Mouse (Mus musculus) intestine, postnatal 0 days (tissue): ENCODE measurements at regions not wholly inside any gene's neighbourhood (a gene's known extent, or its start where the extent isn't known, plus 50 kb on each side); places are given as distances from the start of the nearest gene placed in this dataset.

Experiments
- ATAC-seq: fragments of 200-750 bp; cut with Nextera tagmentation; 2 replicates; pipeline ENCODE4 v1.8.0; 2017; ENCODE audit warnings: mild to moderate bottlenecking, moderate TSS enrichment, moderate library complexity
- H3K27ac ChIP-seq: fragments of 300-500 bp; sonication (generic); 2 replicates; pipeline ENCODE4 v1.5.1; 2014; ENCODE audit warnings: mild to moderate bottlenecking, low read depth, low read length, moderate library complexity
- H3K27me3 ChIP-seq: fragments of 300-500 bp; sonication (generic); replicated peaks from 2 replicates; pipeline ENCODE4 v1.6.1; 2014; ENCODE audit warnings: low read length, mixed read lengths; ENCODE audit not compliant: control insufficient read depth, insufficient read depth
- H3K36me3 ChIP-seq: fragments of 300-500 bp; sonication (generic); 2 replicates; pipeline ENCODE4 v1.6.1; 2014; ENCODE audit warnings: mild to moderate bottlenecking, moderate library complexity; ENCODE audit not compliant: control insufficient read depth, insufficient read depth
- H3K4me1 ChIP-seq: fragments of 300-500 bp; sonication (generic); replicated peaks from 2 replicates; pipeline ENCODE4 v1.6.1; 2014; ENCODE audit warnings: antibody characterized with exemption, low read length, mixed read lengths; ENCODE audit not compliant: control insufficient read depth, insufficient read depth
- H3K4me2 ChIP-seq: fragments of 300-500 bp; sonication (generic); replicated peaks from 2 replicates; pipeline ENCODE4 v1.6.1; 2014; ENCODE audit warnings: low read depth, mild to moderate bottlenecking, moderate library complexity
- H3K4me3 ChIP-seq: fragments of 300-500 bp; sonication (generic); 2 replicates; pipeline ENCODE4 v1.5.1; 2014; ENCODE audit warnings: low read depth, low read length
- H3K9ac ChIP-seq: fragments of 300-500 bp; sonication (generic); 2 replicates; pipeline ENCODE4 v1.6.1; 2014; ENCODE audit warnings: mild to moderate bottlenecking, low read depth, low read length
- H3K9me3 ChIP-seq: fragments of 300-500 bp; sonication (generic); 2 replicates; pipeline ENCODE4 v1.6.1; 2016; ENCODE audit warnings: mixed run types; ENCODE audit not compliant: control insufficient read depth
- CTCF ChIP-seq: sonication (generic); IDR thresholded peaks from 2 replicates; pipeline ENCODE4 v1.5.1; 2016; ENCODE audit warnings: low read depth, mild to moderate bottlenecking, control low read depth, antibody characterized with exemption, moderate library complexity
- WGBS: fragments of 180-500 bp; shearing (Covaris S2); extraction: QIAGEN DNeasy Blood & Tissue Kit; methylation state at CpG from one replicate; pipeline ENCODE4 v1.1.7; 2014; 5-methylcytosine and 5-hydroxymethylcytosine counted together

DNA sequence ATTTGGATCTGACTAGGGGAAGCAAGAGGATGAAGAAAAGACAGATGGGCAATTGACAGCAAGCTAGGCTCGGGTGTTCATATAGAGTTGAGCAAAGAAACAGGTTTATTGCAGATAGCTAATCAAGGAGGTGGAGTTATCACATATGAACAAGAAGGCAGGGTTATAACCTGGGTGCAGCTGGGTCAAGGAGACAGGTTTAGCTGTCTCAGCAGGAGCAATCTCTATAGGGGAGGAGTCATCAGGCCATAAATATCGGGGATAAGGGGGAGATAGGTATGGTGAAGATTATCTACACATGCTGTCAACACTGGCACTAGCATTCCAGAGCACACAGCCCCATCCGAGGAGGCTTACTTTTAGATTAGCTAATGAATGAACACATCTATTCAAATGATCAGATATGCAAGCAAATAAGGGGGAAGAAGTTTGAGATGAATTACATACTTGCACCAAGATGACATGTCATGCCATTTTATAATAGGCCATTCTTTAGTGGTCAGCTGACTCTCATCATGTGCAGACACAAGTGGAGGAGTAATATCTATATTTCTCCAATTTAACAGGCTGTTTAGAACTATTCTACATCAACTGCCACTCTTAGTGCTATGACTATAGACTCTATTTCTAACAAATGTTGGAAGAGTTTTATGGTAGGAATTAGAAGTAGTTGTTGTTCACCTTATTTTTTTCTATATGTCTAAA, 76.9 kb downstream of the Lhx9 start:
- H3K9me3 ChIP-seq: no peaks in the 10 kb centered on the region
- H3K4me3 ChIP-seq: no peak overlapping the region
- 35% methylated on average over 3 of the region's 3 CpGs for WGBS
- no peak overlapping the region for H3K4me2 ChIP-seq
- no peak overlapping the region for H3K27ac ChIP-seq
- H3K27me3 ChIP-seq: no peaks in the 10 kb centered on the region
- H3K36me3 ChIP-seq: no peaks in the 10 kb centered on the region
- no peak overlapping the region for H3K9ac ChIP-seq
- ATAC-seq: peak; percentile 56; the same call in 1 of the 2 replicates
- TF ChIP-seq CTCF: no peak
- H3K4me1 ChIP-seq: no peaks in the 10 kb centered on the region

DNA sequence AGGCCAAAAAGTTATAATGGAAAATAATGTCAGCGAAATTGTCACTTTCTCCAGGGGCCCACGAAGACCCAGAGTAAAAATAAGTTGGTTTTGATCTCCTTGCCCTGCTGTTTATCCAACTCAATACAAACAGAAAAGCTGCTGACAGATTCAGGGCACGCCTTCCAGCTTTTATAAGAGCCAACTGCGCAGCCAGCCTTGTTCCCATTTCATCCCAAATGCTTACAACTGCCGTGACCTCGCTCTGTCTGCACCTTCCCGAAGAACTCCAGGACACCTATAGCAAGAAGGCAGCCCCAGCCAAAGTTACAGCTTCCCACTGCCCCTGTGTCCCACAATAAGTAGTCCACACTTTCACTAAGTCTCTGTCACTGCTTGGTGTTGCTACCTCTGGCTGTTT, 85.5 kb downstream of the Lhx9 start:
- no peak for ATAC-seq
- Histone ChIP-seq H3K27ac (no peak overlapping the region), H3K27me3 (no peaks in the 10 kb centered on the region), H3K9me3 (no peaks in the 10 kb centered on the region), H3K4me1 (no peaks in the 10 kb centered on the region), H3K36me3 (no peaks in the 10 kb centered on the region), H3K9ac (no peak overlapping the region), H3K4me3 (no peak overlapping the region), H3K4me2 (no peak overlapping the region)
- TF ChIP-seq CTCF: no peak
- WGBS: 66% methylated on average over 7 of the region's 7 CpGs

DNA sequence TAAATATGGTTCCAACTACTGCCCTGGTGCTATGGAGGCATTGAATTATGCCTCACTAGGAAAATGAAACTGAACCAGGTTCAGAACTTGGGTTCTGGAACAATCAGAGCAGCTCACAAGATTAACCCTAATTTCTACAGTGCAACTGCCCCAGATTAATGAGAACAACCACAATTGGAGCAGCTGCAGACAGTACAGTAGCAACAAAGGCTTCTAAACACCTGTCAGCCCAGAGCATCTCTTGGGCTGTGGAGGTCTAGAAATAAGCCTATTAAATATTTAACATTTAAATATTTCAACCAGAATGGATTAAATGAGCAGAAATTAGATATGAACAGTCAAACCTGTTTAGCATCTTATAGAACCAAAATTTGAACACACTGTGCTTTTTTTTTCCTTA, 90.6 kb downstream of the Lhx9 start:
- H3K4me1 ChIP-seq: no peaks in the 10 kb centered on the region
- no peak for ATAC-seq
- no peaks in the 10 kb centered on the region for H3K36me3 ChIP-seq
- H3K4me3 ChIP-seq: no peak overlapping the region
- H3K27ac ChIP-seq: no peak overlapping the region
- H3K9ac ChIP-seq: no peak overlapping the region
- TF ChIP-seq CTCF: no peak
- no peaks in the 10 kb centered on the region for H3K9me3 ChIP-seq
- H3K27me3 ChIP-seq: no peaks in the 10 kb centered on the region
- no peak overlapping the region for H3K4me2 ChIP-seq

DNA sequence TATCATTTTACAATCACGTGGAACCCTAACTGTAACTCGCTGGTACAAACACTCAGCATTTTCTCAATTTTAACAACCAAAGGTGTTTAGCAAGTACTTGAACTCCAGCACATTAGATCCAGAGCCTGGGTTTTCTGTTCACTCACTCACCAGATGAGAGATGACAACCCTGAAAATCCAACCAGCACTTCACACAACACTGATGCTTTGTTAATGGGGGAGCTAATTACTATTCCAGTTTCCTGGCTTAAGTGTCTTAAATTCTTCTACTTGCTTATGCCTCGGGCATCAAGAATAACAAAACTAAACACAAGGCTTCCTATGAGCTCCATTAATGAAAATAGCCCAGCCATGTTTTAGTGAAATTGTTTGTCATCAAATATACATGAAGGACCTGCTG, 113.4 kb upstream of the Nek7 start:
- TF ChIP-seq CTCF: no peak
- Histone ChIP-seq H3K4me1 (no peaks in the 10 kb centered on the region), H3K4me2 (no peak overlapping the region), H3K27me3 (no peaks in the 10 kb centered on the region), H3K9ac (no peak overlapping the region), H3K4me3 (no peak overlapping the region), H3K36me3 (no peaks in the 10 kb centered on the region), H3K9me3 (no peaks in the 10 kb centered on the region), H3K27ac (no peak overlapping the region)
- no peak for ATAC-seq
- 81% methylated on average over 3 of the region's 3 CpGs for WGBS

DNA sequence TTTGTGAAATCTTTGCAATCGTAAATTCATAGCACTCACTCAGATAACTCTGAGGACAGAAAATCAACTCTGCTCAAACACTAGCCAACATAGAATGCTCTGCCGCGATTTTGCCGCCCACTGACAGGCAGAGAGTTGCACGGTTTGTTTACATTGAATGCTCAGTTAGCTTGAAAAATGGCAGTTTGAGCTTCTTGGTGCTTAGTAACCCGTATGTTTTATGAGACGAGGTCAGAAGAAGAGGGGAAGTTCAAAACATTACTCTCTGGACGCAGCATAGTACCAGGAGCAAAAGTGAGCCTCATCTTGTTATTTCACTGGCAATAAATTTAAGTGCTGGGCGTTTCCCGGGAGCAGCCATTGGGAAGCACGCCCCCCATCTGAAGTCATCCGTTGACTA, 111.1 kb upstream of the Nek7 start:
- no peaks in the 10 kb centered on the region for H3K27me3 ChIP-seq
- no peak overlapping the region for H3K9ac ChIP-seq
- 27% methylated on average over 12 of the region's 12 CpGs for WGBS
- H3K4me1 ChIP-seq: no peaks in the 10 kb centered on the region
- TF ChIP-seq CTCF: no peak
- no peak overlapping the region for H3K4me2 ChIP-seq
- no peaks in the 10 kb centered on the region for H3K9me3 ChIP-seq
- H3K36me3 ChIP-seq: no peaks in the 10 kb centered on the region
- no peak overlapping the region for H3K27ac ChIP-seq
- H3K4me3 ChIP-seq: no peak overlapping the region
- ATAC-seq: no peak

DNA sequence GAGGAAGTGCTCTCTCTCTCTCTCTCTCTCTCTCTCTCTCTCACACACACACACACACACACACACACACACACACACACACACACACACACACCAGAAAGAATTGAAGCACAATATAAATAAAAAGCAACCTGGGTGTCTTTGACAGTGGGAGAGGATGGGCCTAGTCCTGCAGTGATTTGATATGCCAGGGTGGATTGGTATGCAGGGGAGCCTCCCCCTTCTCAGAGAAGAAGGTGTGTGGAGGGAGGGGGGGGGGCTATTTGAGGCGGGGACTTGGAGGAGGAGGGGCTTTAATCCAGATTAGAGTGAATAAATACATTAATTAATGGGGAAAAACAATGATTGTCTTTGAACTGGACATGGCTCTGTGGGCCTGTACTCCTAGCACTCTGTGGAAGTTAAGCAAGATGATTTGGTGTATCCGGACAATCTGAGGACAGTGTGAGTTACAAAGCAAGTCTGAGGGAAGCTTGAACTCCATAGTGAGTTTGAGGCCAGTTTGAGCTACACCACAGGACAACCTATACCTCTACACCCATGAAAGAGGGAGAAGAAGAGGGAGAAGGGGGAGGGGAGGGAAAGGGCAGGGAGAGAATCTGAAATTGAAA, 109.3 kb upstream of the Nek7 start:
- Histone ChIP-seq H3K27me3 (no peaks in the 10 kb centered on the region), H3K27ac (no peak overlapping the region), H3K36me3 (no peaks in the 10 kb centered on the region), H3K4me2 (no peak overlapping the region), H3K9me3 (no peaks in the 10 kb centered on the region), H3K4me3 (no peak overlapping the region), H3K9ac (no peak overlapping the region), H3K4me1 (no peaks in the 10 kb centered on the region)
- TF ChIP-seq CTCF: no peak
- WGBS: 59% methylated on average over 2 of the region's 2 CpGs
- no peak for ATAC-seq
